Mouse (Mus musculus) liver, adult 2 months (tissue): ENCODE data around the gene Notch2.

ENCODE experiments used
- CTCF ChIP-seq: fragments of 200-500 bp; IDR thresholded peaks from 2 replicates; pipeline ENCODE4 v1.5.1; 2011; ENCODE audit warnings: low read depth, low read length, control low read depth
- POLR2A ChIP-seq: fragments of 200-500 bp; IDR thresholded peaks from 2 replicates; pipeline ENCODE4 v1.6.1; 2011; ENCODE audit warnings: low read length, control low read depth; ENCODE audit not compliant: insufficient read depth; ENCODE audit errors: extremely low read depth

GRCm38 (mm10) chr3:98108866-98109265, 95.5 kb downstream of the Notch2 start:
- no peak for TF ChIP-seq CTCF
- no peak for TF ChIP-seq POLR2A
